Comparison of ENCODE assay signal across 8 mouse cellular contexts in genomic region chr2:152848466-152848865, GRCm38 (mm10). TPM values are rescaled to one million over a fixed set of nuclear protein-coding genes. Genes with fewer than 3 reads are reported as not detected.
DNase-seq lines count a peak whose midpoint lies in the region; ATAC-seq and TF ChIP-seq lines count a peak whose summit lies in the region.

No protein-coding gene starts in this region.

- peaks cover 51% of the 10 kb centered on the region for H3K79me2 ChIP-seq in CH12.LX (replicated peaks; ENCODE audit: control insufficient read depth, extremely low read depth, insufficient read depth, poor library complexity, severe bottlenecking)

- H3K27ac ChIP-seq in heart, embryonic 10.5 days: peak overlapping the region; percentile 97
- peak overlapping the region; percentile 36; the same call in 1 of the 2 replicates for H3K27ac ChIP-seq in CH12.LX (ENCODE audit: insufficient read depth, low read depth)
- peak overlapping the region; percentile 42; the same call in 1 of the 2 replicates for H3K27ac ChIP-seq in forebrain, embryonic 13.5 days
- peak overlapping the region; percentile 89 for H3K27ac ChIP-seq in liver, embryonic 14.5 days

- peaks cover 24% of the 10 kb centered on the region for H3K36me3 ChIP-seq in heart, embryonic 10.5 days
- peaks cover 11 to 31% of the 10 kb centered on the region in 2 experiments for H3K36me3 ChIP-seq in CH12.LX (replicated peaks in 1 of 2; ENCODE audit: control insufficient read depth in 1 of 2, insufficient read depth in 1 of 2, low read length in 1 of 2)
- peaks cover 18% of the 10 kb centered on the region for H3K36me3 ChIP-seq in forebrain, embryonic 13.5 days (ENCODE audit: poor library complexity, severe bottlenecking)
- peaks cover 45% of the 10 kb centered on the region for H3K36me3 ChIP-seq in liver, embryonic 14.5 days (replicated peaks; ENCODE audit: control insufficient read depth, insufficient read depth, low read depth)

- H3K9ac ChIP-seq in CH12.LX (ENCODE audit: insufficient read depth, low read depth): peak overlapping the region; percentile 94
- H3K9ac ChIP-seq in forebrain, embryonic 13.5 days: peak overlapping the region; percentile 78
- H3K9ac ChIP-seq in liver, embryonic 14.5 days (replicated peaks): peak overlapping the region; percentile 98

- peak overlapping the region; percentile 63 for H3K4me2 ChIP-seq in CH12.LX (ENCODE audit: insufficient read depth, low read depth, poor library complexity, severe bottlenecking)
- peak overlapping the region; percentile 73 for H3K4me2 ChIP-seq in forebrain, embryonic 13.5 days
- H3K4me2 ChIP-seq in liver, embryonic 14.5 days (ENCODE audit: low read depth): peak overlapping the region; percentile 95

- no peaks in the 10 kb centered on the region for H3K27me3 ChIP-seq in heart, embryonic 10.5 days (ENCODE audit: insufficient read depth, poor library complexity, severe bottlenecking)
- no peaks in the 10 kb centered on the region for H3K27me3 ChIP-seq in CH12.LX (replicated peaks)
- no peaks in the 10 kb centered on the region for H3K27me3 ChIP-seq in forebrain, embryonic 13.5 days
- H3K27me3 ChIP-seq in liver, embryonic 14.5 days (ENCODE audit: control insufficient read depth, insufficient read depth, low read length): no peaks in the 10 kb centered on the region

- TF ChIP-seq POLR2A in CH12.LX (IDR thresholded peaks at IDR 0.05; ENCODE audit: low read depth, low read length): no peak

- no peaks in the 10 kb centered on the region for H3K9me3 ChIP-seq in heart, embryonic 10.5 days
- H3K9me3 ChIP-seq in CH12.LX (replicated peaks; ENCODE audit: low read length): no peaks in the 10 kb centered on the region
- H3K9me3 ChIP-seq in forebrain, embryonic 13.5 days (replicated peaks): no peaks in the 10 kb centered on the region
- no peaks in the 10 kb centered on the region for H3K9me3 ChIP-seq in liver, embryonic 14.5 days (ENCODE audit: control insufficient read depth, low read length)

- dilution Hi-C loops in CH12.LX (cut with MboI; ENCODE audit: extremely low pct_ligation_motif_present, extremely low pct_unique_long_range_greater_than_20kb, low sequenced_read_pairs): no loop called here

- H3K4me3 ChIP-seq in heart, embryonic 10.5 days: peak overlapping the region; percentile 96
- peak overlapping the region; percentile 89 to 94 (median 92) for H3K4me3 ChIP-seq in CH12.LX (replicated peaks in 1 of 3; ENCODE audit: low read depth in 2 of 3, low read length in 2 of 3, poor library complexity in 1 of 3)
- peak overlapping the region; percentile 73 for H3K4me3 ChIP-seq in forebrain, embryonic 13.5 days
- H3K4me3 ChIP-seq in liver, embryonic 14.5 days (ENCODE audit: insufficient read depth in 1 of 2, low read depth in 2 of 2, low read length in 2 of 2): peak overlapping the region; percentile 98 to 99

- 4% methylated on average over 2 of the region's 2 CpGs for WGBS in heart, embryonic 10.5 days
- 3% methylated on average over 2 of the region's 2 CpGs for WGBS in forebrain, embryonic 13.5 days
- WGBS in liver, embryonic 14.5 days (ENCODE audit: insufficient replicate concordance): 9% methylated on average over 2 of the region's 2 CpGs

- no peak for TF ChIP-seq CTCF in CH12.LX (conservative IDR thresholded peaks at IDR 0.05 in 1 of 2, IDR thresholded peaks at IDR 0.05 in 1 of 2; ENCODE audit: low read depth in 2 of 2, low read length in 2 of 2)
- no peak for TF ChIP-seq CTCF in liver, embryonic 14.5 days (IDR thresholded peaks at IDR 0.05; ENCODE audit: low read depth)

- TF ChIP-seq RAD21 in CH12.LX (IDR thresholded peaks at IDR 0.05; ENCODE audit: low read depth, low read length): no peak

- no peak for ATAC-seq in forebrain, embryonic 13.5 days
- ATAC-seq in liver, embryonic 14.5 days (ENCODE audit: insufficient read depth): peak; percentile 31; the same call in 1 of the 2 replicates

- in situ Hi-C loops in CH12.LX (cut with MboI; ENCODE audit: low pct_ligation_motif_present, low pct_unique_long_range_greater_than_20kb, low sequenced_read_pairs): no loop called here

- no peak for TF ChIP-seq EP300 in CH12.LX (IDR thresholded peaks at IDR 0.05; ENCODE audit: low read length)
- TF ChIP-seq EP300 in liver, embryonic 14.5 days (IDR thresholded peaks at IDR 0.05; ENCODE audit: low read depth): no peak

- DNase-seq in heart, embryonic 10.5 days (ENCODE audit: low spot score): no peak
- no peak for DNase-seq in heart, adult 18-20 months
- DNase-seq in CH12.LX (ENCODE audit: extremely low read depth): no peak
- DNase-seq in liver, embryonic 14.5 days (ENCODE audit: low read depth in 3 of 3, low spot score in 3 of 3): peak in 1 of 3 experiments; percentile 46
- DNase-seq in layer of hippocampus, adult 9-11 months: no peak
- DNase-seq in gastrocnemius, postnatal 25 days: no peak
- DNase-seq in adrenal gland, postnatal 10 days: no peak

- peaks cover 21% of the 10 kb centered on the region for H3K4me1 ChIP-seq in heart, embryonic 10.5 days
- H3K4me1 ChIP-seq in CH12.LX (ENCODE audit: control insufficient read depth in 1 of 2, insufficient read depth in 2 of 2): peaks cover 7 to 31% of the 10 kb centered on the region in 2 experiments; a peak in 3 of 4 replicates
- H3K4me1 ChIP-seq in forebrain, embryonic 13.5 days: peaks cover 30% of the 10 kb centered on the region
- peaks cover 12 to 14% of the 10 kb centered on the region in 2 experiments; a peak in 3 of 4 replicates for H3K4me1 ChIP-seq in liver, embryonic 14.5 days (replicated peaks; ENCODE audit: control insufficient read depth in 2 of 2, insufficient read depth in 2 of 2, low read length in 1 of 2)

TF ChIP-seq in CH12.LX, 34 proteins besides CTCF, POLR2A, EP300 and RAD21:
- TF ChIP-seq USF2 (conservative IDR thresholded peaks at IDR 0.05; ENCODE audit: low read depth, low read length) (no peak), POLR2AphosphoS2 (IDR thresholded peaks at IDR 0.05; ENCODE audit: low read depth, low read length) (no peak), MAX (IDR thresholded peaks at IDR 0.05; ENCODE audit: low read length) (no peak)

RNA-seq across cellular contexts. Expression of gene Tpx2, which starts 0.7 kb away (rescaled TPM):
- 74.7 and 97.0 TPM in 2 replicates for polyA plus RNA-seq in heart, embryonic 10.5 days (2016; fragmentation: Nextera tagmentation; extraction: Ambion mirVana)
- total RNA-seq in heart, adult 18-20 months (2021): 1 to 10 TPM in 1 of 2 experiments, under 1 TPM in 1; 0.90 to 1.0 TPM
- 66.1 and 70.9 TPM in 2 replicates for total RNA-seq in CH12.LX (2012; rRNA removed)
- total RNA-seq in CH12.LX (2014; rRNA removed): 98.0 and 105 TPM in 2 replicates
- polyA plus RNA-seq in CH12.LX (2012; ENCODE audit: insufficient read length, low read depth): 123 and 127 TPM in 2 replicates
- 102 and 103 TPM in 2 replicates for polyA plus RNA-seq in forebrain, embryonic 13.5 days (2015; fragmentation: Nextera tagmentation; extraction: Ambion mirVana)
- 25.1 and 47.1 TPM in 2 replicates for polyA plus RNA-seq in liver, embryonic 14.5 days (2012; rRNA removed)
- polyA plus RNA-seq in liver, embryonic 14.5 days (2014; fragmentation: Nextera tagmentation; extraction: Ambion mirVana): 80.9 and 82.6 TPM in 2 replicates
- 1 to 10 TPM in 1 of 2 experiments, under 1 TPM in 1; 0.92 to 1.5 TPM for total RNA-seq in gastrocnemius, postnatal 25 days (2021)
- 10 to 100 TPM; 18.4 to 21.4 TPM for total RNA-seq in adrenal gland, postnatal 10 days (2021)

RNA-seq across cellular contexts. Expression of gene Bcl2l1, which starts 16.9 kb away (rescaled TPM):
- 72.8 and 76.2 TPM in 2 replicates for polyA plus RNA-seq in heart, embryonic 10.5 days (2016; fragmentation: Nextera tagmentation; extraction: Ambion mirVana)
- total RNA-seq in heart, adult 18-20 months (2021): 100 to 1,000 TPM in 1 of 2 experiments, 10 to 100 TPM in 1; 77.8 to 111 TPM
- total RNA-seq in CH12.LX (2012; rRNA removed) (47.7 and 80.3 TPM in 2 replicates), CH12.LX (2014; rRNA removed) (13.7 and 21.3 TPM in 2 replicates)
- 33.2 and 34.5 TPM in 2 replicates for polyA plus RNA-seq in CH12.LX (2012; ENCODE audit: insufficient read length, low read depth)
- polyA plus RNA-seq in forebrain, embryonic 13.5 days (2015; fragmentation: Nextera tagmentation; extraction: Ambion mirVana): 155 and 164 TPM in 2 replicates
- 72.2 and 81.6 TPM in 2 replicates for polyA plus RNA-seq in liver, embryonic 14.5 days (2012; rRNA removed)
- 172 and 186 TPM in 2 replicates for polyA plus RNA-seq in liver, embryonic 14.5 days (2014; fragmentation: Nextera tagmentation; extraction: Ambion mirVana)
- 10 to 100 TPM; 13.8 to 16.4 TPM for total RNA-seq in gastrocnemius, postnatal 25 days (2021)
- 10 to 100 TPM; 49.3 to 56.2 TPM for total RNA-seq in adrenal gland, postnatal 10 days (2021)

Comparison
In these comparisons a context has a peak if more than half of its experiments do, and no peak if none do; other contexts are left out.
1. H3K27ac ChIP-seq: peak in every context shown above with its lines; median percentile 97 in heart, embryonic 10.5 days; 89 in liver, embryonic 14.5 days; 42 in forebrain, embryonic 13.5 days; 36 in CH12.LX.
2. RNA of gene Tpx2, which starts 0.7 kb away (total RNA-seq): 66.1 to 105 TPM in CH12.LX and 18.4 to 21.4 TPM in adrenal gland, postnatal 10 days; 0.92 to 1.5 TPM in gastrocnemius, postnatal 25 days and 0.90 to 1.0 TPM in heart, adult 18-20 months; every median in the first group is over 4 times any median in the second.
3. Peak in every context shown above with its lines, with median percentiles within 50 percentile points of each other: H3K4me3 ChIP-seq, H3K4me2 ChIP-seq and H3K9ac ChIP-seq.